Mouse (Mus musculus) lung, postnatal 25 days (tissue): ENCODE data around the gene Dtnbp1.

Source experiments
- DNase-seq: peaks from one replicate; pipeline ENCODE4 v3.0.0; 2022; ENCODE audit warnings: low spot score

Dtnbp1 gene

DNA sequence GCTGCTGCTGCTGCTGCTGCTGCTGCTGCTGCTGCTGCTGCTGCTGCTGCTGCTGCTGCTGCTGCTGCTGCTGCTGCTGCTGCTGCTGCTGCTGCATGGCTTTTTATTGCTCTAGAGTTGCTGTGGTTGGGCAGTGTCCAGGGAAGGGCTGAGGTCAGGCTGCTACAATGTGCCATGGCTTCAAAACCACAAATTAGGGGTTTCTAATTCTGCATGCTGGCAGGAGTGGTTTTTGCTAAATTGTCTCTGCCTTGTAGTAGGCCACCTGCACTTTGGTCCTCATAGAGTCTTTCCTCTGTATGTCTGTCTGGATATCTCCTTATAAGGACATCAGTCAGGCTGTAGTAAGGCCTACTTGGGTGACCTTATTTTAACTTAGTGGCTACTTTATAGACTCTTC, 98.5 kb downstream of the Dtnbp1 start:
- no peak for DNase-seq

DNA sequence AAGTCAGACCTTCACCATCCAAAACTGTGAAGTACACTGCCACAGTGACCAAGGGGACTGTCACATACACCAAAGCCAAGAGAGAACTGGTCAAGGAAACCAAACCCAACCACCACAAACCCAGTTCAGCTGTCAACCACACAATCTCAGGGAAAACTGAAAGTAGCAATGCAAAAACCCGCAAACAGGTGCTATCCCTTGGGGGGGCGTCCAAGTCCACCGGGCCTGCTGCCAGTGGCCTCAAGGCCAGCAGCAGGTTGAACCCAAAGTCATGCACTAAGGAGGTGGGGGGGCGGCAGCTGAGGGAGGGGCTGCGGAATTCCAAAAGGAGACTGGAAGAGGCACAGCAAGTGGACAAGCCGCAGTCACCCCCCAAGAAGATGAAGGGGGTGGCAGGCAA, 99.6 kb downstream of the Dtnbp1 start:
- DNase-seq: no peak

DNA sequence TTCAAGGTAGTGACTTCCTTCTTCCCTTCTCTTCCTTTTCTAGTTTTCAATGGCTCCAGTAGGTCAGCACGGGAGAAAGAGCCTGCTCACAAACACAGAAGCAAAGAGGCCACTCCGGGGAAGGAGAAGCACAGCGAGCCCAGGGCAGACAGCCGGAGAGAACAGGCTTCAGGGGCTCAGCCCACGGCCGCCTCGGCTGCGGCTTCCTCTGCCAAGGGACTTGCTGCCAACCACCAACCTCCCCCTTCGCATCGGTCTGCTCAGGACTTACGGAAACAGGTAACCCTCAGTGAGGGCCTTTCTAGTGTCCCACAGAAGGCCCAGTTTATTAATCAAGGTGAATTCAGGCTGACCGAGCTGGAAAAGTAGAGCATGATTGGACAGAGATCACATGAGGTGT, 105.7 kb downstream of the Dtnbp1 start:
- no peak for DNase-seq

DNA sequence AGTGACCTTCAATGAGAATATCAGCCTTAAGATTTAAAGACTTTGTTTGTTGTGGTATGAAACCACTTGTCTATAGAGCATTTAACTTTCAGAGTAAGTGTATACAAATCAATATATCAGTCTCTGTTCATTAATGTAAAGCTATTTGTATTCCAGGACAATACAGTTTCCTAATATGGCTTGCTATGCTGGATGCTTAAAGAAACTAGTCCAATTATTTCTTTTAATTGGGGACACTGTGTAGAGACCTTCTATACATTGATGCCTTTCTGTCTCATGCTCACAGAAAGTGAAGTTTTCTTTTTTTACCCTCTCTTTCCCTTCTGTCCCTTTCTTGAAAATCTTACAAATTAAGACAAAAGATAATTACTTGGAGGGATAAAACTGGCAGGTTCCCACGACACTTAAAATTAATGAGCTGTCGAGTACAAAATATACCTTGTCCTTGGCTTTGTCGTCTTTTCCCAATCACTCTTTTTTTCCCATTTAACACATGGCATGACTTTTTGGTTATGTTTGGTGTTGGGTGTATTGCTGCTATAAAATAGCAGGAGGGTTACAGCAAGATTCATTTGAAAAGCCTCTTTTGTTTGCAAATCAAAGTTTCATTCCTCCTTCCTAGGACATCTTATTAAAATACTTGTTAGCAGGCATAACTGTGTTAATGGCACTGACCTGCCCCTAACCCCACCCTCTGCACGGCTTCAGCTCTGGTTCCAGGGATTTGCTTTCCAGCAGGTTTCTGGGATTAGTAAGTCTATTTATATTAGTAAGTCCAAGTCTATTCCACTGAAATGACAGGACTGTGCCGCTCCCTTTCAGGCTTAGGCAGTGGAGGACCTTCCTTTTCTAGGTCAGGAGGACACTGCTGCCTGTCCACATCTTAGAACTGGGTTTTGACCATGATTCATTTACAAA, 109.9 kb downstream of the Dtnbp1 start:
- no peak for DNase-seq

DNA sequence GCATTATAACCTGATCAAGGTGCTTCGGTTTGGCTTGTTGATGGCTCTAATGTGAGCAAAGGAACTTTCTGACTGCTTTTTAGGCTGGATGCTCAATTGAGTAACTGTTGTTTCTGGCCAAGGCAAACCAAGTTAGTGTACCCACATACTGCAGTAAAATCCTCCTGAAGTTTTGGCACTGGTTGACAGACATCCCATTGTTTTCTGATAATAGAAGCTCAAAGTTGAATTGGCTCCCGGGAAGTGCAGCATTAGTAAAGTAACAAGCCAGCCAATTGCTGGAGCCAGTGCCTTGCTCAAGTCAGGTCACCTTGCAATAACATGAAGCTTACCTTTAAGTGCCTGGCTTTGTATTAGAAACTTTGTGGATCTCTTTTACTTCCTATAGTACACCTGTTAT, 111.3 kb downstream of the Dtnbp1 start:
- DNase-seq: no peak

DNA sequence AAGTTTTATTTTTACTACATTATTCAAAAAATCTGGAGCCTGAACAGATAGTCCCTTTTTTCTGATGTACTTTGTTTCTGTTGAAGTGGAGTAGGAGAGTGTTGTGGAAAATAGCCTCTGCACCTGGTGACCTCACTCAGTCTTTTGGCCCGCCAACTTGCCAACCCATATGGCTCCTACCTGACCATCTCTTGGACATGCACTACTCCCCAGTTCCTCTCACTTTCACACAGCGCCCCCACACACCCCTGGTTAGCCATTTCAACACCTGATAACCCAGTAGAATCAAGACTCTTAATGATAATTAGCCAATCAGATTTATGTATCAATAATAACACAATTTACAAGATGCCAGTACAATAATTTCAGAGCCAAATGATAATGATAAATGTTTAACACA, 115.7 kb downstream of the Dtnbp1 start:
- no peak for DNase-seq

DNA sequence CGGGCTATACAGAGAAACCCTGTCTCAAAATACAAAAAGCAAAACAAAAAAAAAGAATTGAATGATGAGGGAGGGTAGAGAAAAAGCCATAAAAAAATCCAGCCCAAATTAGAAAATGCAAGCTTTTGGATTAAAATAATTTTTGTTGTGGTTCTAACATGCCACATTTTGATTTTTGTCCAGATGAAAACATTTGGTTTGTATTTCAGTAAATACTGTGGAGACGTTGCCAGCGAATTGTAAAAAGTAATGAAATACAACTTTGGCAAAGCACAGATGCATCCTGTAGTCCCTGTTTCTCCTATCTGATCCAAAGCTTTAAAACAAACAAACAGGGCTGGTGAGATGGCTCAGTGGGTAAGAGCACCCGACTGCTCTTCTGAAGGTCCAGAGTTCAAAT, 120.9 kb downstream of the Dtnbp1 start:
- DNase-seq: no peak

DNA sequence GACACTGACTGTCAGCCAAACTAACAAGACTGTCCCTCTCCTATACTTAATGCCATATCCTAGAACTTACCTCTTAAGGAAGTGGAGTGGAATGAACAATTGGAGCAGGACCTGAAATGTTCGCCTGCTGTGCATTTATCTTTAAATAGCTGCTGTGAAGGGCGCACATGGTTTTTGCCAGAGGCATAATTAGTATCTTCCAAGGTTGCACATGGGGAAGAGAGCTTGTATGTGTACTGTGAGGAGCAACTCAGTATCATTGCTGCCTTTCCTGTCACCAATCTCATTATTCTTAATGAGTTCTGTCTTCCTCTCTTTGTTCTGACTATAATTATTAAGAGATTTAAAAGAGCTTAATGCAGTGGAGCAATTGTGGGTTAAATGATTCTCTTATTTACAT, 125.1 kb downstream of the Dtnbp1 start:
- DNase-seq: no peak
